In the genomic region with DNA sequence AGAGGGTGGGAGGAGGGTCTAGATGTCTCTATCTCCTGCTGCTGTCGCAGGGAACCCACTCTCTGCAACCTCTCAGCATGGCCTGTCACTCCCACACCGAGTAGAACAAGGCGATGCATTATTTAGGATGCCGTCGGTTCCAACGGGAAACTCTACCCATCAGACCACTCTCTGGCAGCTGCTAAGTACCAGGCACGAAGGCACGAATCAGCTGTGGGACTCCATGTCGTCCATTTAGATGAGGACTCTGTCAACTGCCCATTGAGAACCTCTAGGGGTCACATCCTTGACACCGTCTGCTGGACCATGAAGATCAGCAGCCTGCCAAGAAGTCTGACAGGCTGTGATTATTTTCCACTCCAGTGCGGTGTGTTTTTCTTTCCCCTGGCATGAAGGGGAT, we compare ENCODE assay signal across 11 mouse cellular contexts.
DNase-seq lines count a peak whose midpoint lies in the region; ATAC-seq lines count a peak whose summit lies in the region.
"Had no signal": no experiment of that assay in that cellular context is flagged by ENCODE, and none has a peak within 500 bp of the region (broad histone marks: within the 10 kb centered on the region; RNA-seq: fewer than 3 reads in every experiment).

No protein-coding gene starts in this region.

- intact Hi-C loops in heart, postnatal 25 days (cut with DNase I): no loop called here

- no peak overlapping the region for H3K9ac ChIP-seq in heart, embryonic 13.5 days
- no peak overlapping the region for H3K9ac ChIP-seq in kidney, embryonic 16.5 days (replicated peaks; ENCODE audit: low read length)

- no peak overlapping the region for H3K4me2 ChIP-seq in heart, embryonic 13.5 days
- H3K4me2 ChIP-seq in kidney, embryonic 16.5 days (replicated peaks; ENCODE audit: low read depth, low read length): no peak overlapping the region

- no peaks in the 10 kb centered on the region for H3K36me3 ChIP-seq in heart, embryonic 13.5 days
- no peaks in the 10 kb centered on the region for H3K36me3 ChIP-seq in kidney, embryonic 16.5 days (ENCODE audit: insufficient read depth, low read length)

- 18% methylated on average over 11 of the region's 11 CpGs for WGBS in heart, embryonic 13.5 days
- WGBS in kidney, embryonic 16.5 days: 28% methylated on average over 11 of the region's 11 CpGs

- 0 out of 2 replicates have a peak, but pooled peaks have one; percentile 19 for ATAC-seq in heart, embryonic 13.5 days (ENCODE audit: extremely low read depth, insufficient number of reproducible peaks, low FRiP score, low TSS enrichment)
- peak; percentile 88 for ATAC-seq in kidney, embryonic 16.5 days (ENCODE audit: low FRiP score, low TSS enrichment)

- no peak for DNase-seq in heart, postnatal 25 days (ENCODE audit: low spot score)
- DNase-seq in right cerebral cortex, postnatal 25 days: peak; percentile 11
- no peak for DNase-seq in right cerebral cortex, postnatal 4 days
- DNase-seq in spleen, postnatal 4 days (ENCODE audit: low spot score in 2 of 2): no peak
- DNase-seq in ovary, adult 18-20 months (ENCODE audit: low spot score): no peak
- DNase-seq in thymus, postnatal 36 days: no peak
- DNase-seq: gastrocnemius, postnatal 25 days; right cerebral cortex, postnatal 14 days; thymus, adult 18-20 months had no signal

- no peaks in the 10 kb centered on the region for H3K9me3 ChIP-seq in heart, embryonic 13.5 days
- H3K9me3 ChIP-seq in kidney, embryonic 16.5 days (ENCODE audit: low read length): no peaks in the 10 kb centered on the region

- H3K27ac ChIP-seq in heart, embryonic 13.5 days (replicated peaks): no peak overlapping the region
- no peak overlapping the region for H3K27ac ChIP-seq in kidney, embryonic 16.5 days (ENCODE audit: low read length)

- peaks cover 4% of the 10 kb centered on the region; the same call in 1 of the 2 replicates for H3K27me3 ChIP-seq in heart, embryonic 13.5 days (replicated peaks)
- no peaks in the 10 kb centered on the region for H3K27me3 ChIP-seq in kidney, embryonic 16.5 days (ENCODE audit: insufficient read depth, low read length)

- H3K4me3 ChIP-seq in heart, embryonic 13.5 days: no peak overlapping the region
- H3K4me3 ChIP-seq in kidney, embryonic 16.5 days (ENCODE audit: low read length): no peak overlapping the region

- H3K4me1 ChIP-seq in heart, embryonic 13.5 days: peaks cover 14% of the 10 kb centered on the region
- H3K4me1 ChIP-seq in kidney, embryonic 16.5 days (ENCODE audit: insufficient read depth, low read length): peaks cover 11% of the 10 kb centered on the region; the same call in 1 of the 2 replicates
